Mouse (Mus musculus) ES-E14 (cell line): ENCODE measurements around the gene Gucy1a1.

ENCODE experiments used
- CHD2 ChIP-seq: IDR thresholded peaks from 2 replicates; pipeline ENCODE4 v1.6.1; 2014; ENCODE audit warnings: mild to moderate bottlenecking, low read depth, low read length, inconsistent platforms
- HCFC1 ChIP-seq: IDR thresholded peaks from 2 replicates; pipeline ENCODE4 v1.6.1; 2012; ENCODE audit warnings: low read length, inconsistent platforms, borderline replicate concordance; ENCODE audit not compliant: insufficient read depth
- MAFK ChIP-seq: IDR thresholded peaks from 2 replicates; pipeline ENCODE4 v1.6.1; 2014; ENCODE audit warnings: mild to moderate bottlenecking, low read depth, low read length, inconsistent platforms; ENCODE audit not compliant: insufficient read depth
- ZC3H11A ChIP-seq: IDR thresholded peaks from 2 replicates; pipeline ENCODE4 v1.6.1; 2012; ENCODE audit warnings: low read depth, mild to moderate bottlenecking, inconsistent platforms, low read length, borderline replicate concordance
- ZNF384 ChIP-seq: IDR thresholded peaks from 2 replicates; pipeline ENCODE4 v1.6.1; 2012; ENCODE audit warnings: low read depth, low read length, inconsistent platforms

DNA sequence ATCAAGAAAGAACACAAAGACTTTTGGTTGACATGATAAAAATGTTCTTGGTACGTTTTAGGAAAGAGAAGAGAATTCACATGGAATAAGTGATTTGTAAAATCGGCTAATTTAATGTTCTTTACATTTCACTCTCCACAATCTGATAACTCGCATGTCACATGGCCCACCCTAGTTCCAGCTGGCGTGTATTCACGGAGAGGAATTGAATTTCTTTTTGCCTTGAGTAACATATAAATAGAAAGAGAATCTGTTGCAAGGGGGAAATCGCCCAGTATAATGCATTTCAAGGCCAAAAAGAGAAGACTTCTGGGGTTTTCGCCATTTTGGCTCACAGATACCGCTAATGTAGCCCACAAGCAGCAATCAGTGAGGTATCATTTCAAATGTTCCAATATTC is 99.5 kb downstream of the Gucy1a1 start:
- TF ChIP-seq CHD2 (no peak), HCFC1 (no peak), ZC3H11A (no peak), MAFK (no peak), ZNF384 (no peak)
